ENCODE assay signal across 23 mouse cellular contexts in genomic region chr2:59616890-59617289, GRCm38 (mm10). TPM values are rescaled to one million over a fixed set of nuclear protein-coding genes. Genes with fewer than 3 reads are reported as not detected.
A peak's percentile ranks its signal among the peaks of the same experiment; 100 is the strongest.
DNase-seq lines count a peak whose midpoint lies in the region; ATAC-seq and TF ChIP-seq lines count a peak whose summit lies in the region.
"Had no signal": no experiment of that assay in that cellular context is flagged by ENCODE, and none has a peak within 500 bp of the region (broad histone marks: within the 10 kb centered on the region; RNA-seq: fewer than 3 reads in every experiment).

No protein-coding gene starts in this region.

- no peaks in the 10 kb centered on the region for H3K9me3 ChIP-seq in heart, embryonic 11.5 days (replicated peaks; ENCODE audit: control insufficient read depth, low read length)
- no peaks in the 10 kb centered on the region for H3K9me3 ChIP-seq in kidney, embryonic 15.5 days (replicated peaks)
- no peaks in the 10 kb centered on the region for H3K9me3 ChIP-seq in midbrain, embryonic 15.5 days
- H3K9me3 ChIP-seq: embryonic facial prominence, embryonic 15.5 days; forebrain, embryonic 15.5 days; hindbrain, embryonic 10.5 days; lung, embryonic 15.5 days had no signal

- ATAC-seq in heart, embryonic 11.5 days (replicated peaks; ENCODE audit: insufficient number of reproducible peaks, low FRiP score, low TSS enrichment), result no peak
- no peak for ATAC-seq in kidney, embryonic 15.5 days (replicated peaks; ENCODE audit: low FRiP score)
- ATAC-seq in midbrain, embryonic 15.5 days (replicated peaks), result no peak
- ATAC-seq: forebrain, embryonic 15.5 days; hindbrain, embryonic 16.5 days; intestine, embryonic 16.5 days; midbrain, embryonic 16.5 days had no signal

- peaks cover 36% of the 10 kb centered on the region for H3K4me1 ChIP-seq in heart, embryonic 11.5 days (ENCODE audit: control insufficient read depth, insufficient read depth, low read length)
- H3K4me1 ChIP-seq in kidney, adult 2 months (ENCODE audit: control insufficient read depth, insufficient read depth, low read length), result peaks cover 31% of the 10 kb centered on the region
- H3K4me1 ChIP-seq in kidney, embryonic 15.5 days, result peaks cover 52% of the 10 kb centered on the region
- peaks cover 19% of the 10 kb centered on the region for H3K4me1 ChIP-seq in midbrain, embryonic 15.5 days

- peaks cover 3% of the 10 kb centered on the region; the same call in 1 of the 2 replicates for H3K36me3 ChIP-seq in heart, embryonic 11.5 days (ENCODE audit: control insufficient read depth, insufficient read depth, low read length)
- no peaks in the 10 kb centered on the region for H3K36me3 ChIP-seq in kidney, adult 2 months (ENCODE audit: control insufficient read depth, insufficient read depth, low read length)
- H3K36me3 ChIP-seq in kidney, embryonic 15.5 days, result no peaks in the 10 kb centered on the region
- no peaks in the 10 kb centered on the region for H3K36me3 ChIP-seq in midbrain, embryonic 15.5 days (replicated peaks)
- H3K36me3 ChIP-seq: embryonic facial prominence, embryonic 15.5 days; forebrain, embryonic 15.5 days; hindbrain, embryonic 10.5 days; lung, embryonic 15.5 days had no signal

- no peak for DNase-seq in heart, postnatal 25 days (ENCODE audit: low spot score)
- no peak for DNase-seq in kidney, adult 2 months
- DNase-seq in R1 (ENCODE audit: low read depth, low spot score), result peak; percentile 57
- DNase-seq in testis, postnatal 10 days (ENCODE audit: low spot score), result no peak
- DNase-seq: adrenal gland, postnatal 25 days; cerebellum, adult 11 months; cerebellum, adult 9-11 months; gastrocnemius, postnatal 10 days; kidney, postnatal 36 days; layer of hippocampus, adult 9-11 months; thymus, postnatal 4 days had no signal

- no peak overlapping the region for H3K4me2 ChIP-seq in heart, embryonic 11.5 days
- no peak overlapping the region for H3K4me2 ChIP-seq in kidney, embryonic 15.5 days
- no peak overlapping the region for H3K4me2 ChIP-seq in midbrain, embryonic 15.5 days
- H3K4me2 ChIP-seq: embryonic facial prominence, embryonic 15.5 days; forebrain, embryonic 15.5 days; lung, embryonic 15.5 days had no signal

- WGBS in heart, embryonic 11.5 days (ENCODE audit: insufficient replicate concordance), result 69% methylated on average over 2 of the region's 2 CpGs
- 41% methylated on average over 2 of the region's 2 CpGs for WGBS in kidney, adult 2 months
- WGBS in kidney, embryonic 15.5 days, result 72% methylated on average over 2 of the region's 2 CpGs
- 83% methylated on average over 2 of the region's 2 CpGs for WGBS in midbrain, embryonic 15.5 days

- intact Hi-C loops in heart, postnatal 25 days (cut with DNase I), result no loop called here

- no peak overlapping the region for H3K4me3 ChIP-seq in heart, embryonic 11.5 days (ENCODE audit: low read depth, low read length)
- H3K4me3 ChIP-seq in kidney, adult 2 months (ENCODE audit: insufficient read depth, low read depth, low read length), result no peak overlapping the region
- no peak overlapping the region for H3K4me3 ChIP-seq in kidney, embryonic 15.5 days (replicated peaks)
- H3K4me3 ChIP-seq in midbrain, embryonic 15.5 days, result no peak overlapping the region
- H3K4me3 ChIP-seq: embryonic facial prominence, embryonic 15.5 days; forebrain, embryonic 15.5 days; hindbrain, embryonic 10.5 days; lung, embryonic 15.5 days had no signal

- 0 out of 2 replicates have a peak overlapping the region, but pooled peaks have one; percentile 54 for H3K27ac ChIP-seq in heart, embryonic 11.5 days (ENCODE audit: low read depth, low read length)
- peak overlapping the region; percentile 55 for H3K27ac ChIP-seq in kidney, adult 2 months (ENCODE audit: insufficient read depth, low read depth, low read length)
- no peak overlapping the region for H3K27ac ChIP-seq in kidney, embryonic 15.5 days
- no peak overlapping the region for H3K27ac ChIP-seq in midbrain, embryonic 15.5 days
- H3K27ac ChIP-seq: embryonic facial prominence, embryonic 15.5 days; forebrain, embryonic 15.5 days; hindbrain, embryonic 10.5 days; liver, embryonic 14.5 days; lung, embryonic 15.5 days; macrophage had no signal

- TF ChIP-seq CTCF in kidney, adult 2 months (conservative IDR thresholded peaks at IDR 0.05; ENCODE audit: insufficient read depth, insufficient read length, low read depth, low read length), result no peak

- H3K9ac ChIP-seq in heart, embryonic 11.5 days (ENCODE audit: low read depth, low read length), result no peak overlapping the region
- H3K9ac ChIP-seq in kidney, embryonic 15.5 days, result no peak overlapping the region
- H3K9ac ChIP-seq in midbrain, embryonic 15.5 days, result no peak overlapping the region
- H3K9ac ChIP-seq: embryonic facial prominence, embryonic 15.5 days; forebrain, embryonic 15.5 days; liver, embryonic 14.5 days; lung, embryonic 15.5 days had no signal

- no peak for TF ChIP-seq POLR2A in kidney, adult 2 months (IDR thresholded peaks at IDR 0.05; ENCODE audit: low read depth, low read length)

- H3K27me3 ChIP-seq in heart, embryonic 11.5 days (ENCODE audit: control insufficient read depth, insufficient read depth, low read length), result no peaks in the 10 kb centered on the region
- H3K27me3 ChIP-seq in kidney, adult 2 months (replicated peaks; ENCODE audit: control insufficient read depth, insufficient read depth, low read length), result no peaks in the 10 kb centered on the region
- H3K27me3 ChIP-seq in kidney, embryonic 15.5 days, result no peaks in the 10 kb centered on the region
- H3K27me3 ChIP-seq in midbrain, embryonic 15.5 days (replicated peaks), result peaks cover 9% of the 10 kb centered on the region
- H3K27me3 ChIP-seq: embryonic facial prominence, embryonic 15.5 days; forebrain, embryonic 15.5 days; lung, embryonic 15.5 days had no signal

RNA-seq across cellular contexts. Expression of gene Tanc1, which starts 5.0 kb away (rescaled TPM):
- polyA plus RNA-seq in heart, embryonic 11.5 days (2014; fragmentation: Nextera tagmentation; extraction: Ambion mirVana), result 26.0 and 30.6 TPM in 2 replicates
- total RNA-seq in heart, postnatal 25 days (2021), result 10 to 100 TPM; 27.1 to 29.3 TPM
- polyA plus RNA-seq in kidney, adult 2 months (2012; rRNA removed), result 24.0 and 29.5 TPM in 2 replicates
- polyA plus RNA-seq in kidney, embryonic 15.5 days (2015; fragmentation: Nextera tagmentation; extraction: Ambion mirVana), result 50.2 and 58.3 TPM in 2 replicates
- 6.0 and 6.8 TPM in 2 replicates for polyA plus RNA-seq in midbrain, embryonic 15.5 days (2015; fragmentation: Nextera tagmentation; extraction: Ambion mirVana)

Comparison
In these comparisons a context has a peak if more than half of its experiments do, and no peak if none do; other contexts are left out.
1. H3K27ac ChIP-seq: peak in heart, embryonic 11.5 days (single experiment) and kidney, adult 2 months (single experiment); none in kidney, embryonic 15.5 days (single experiment) and midbrain, embryonic 15.5 days (single experiment).